Mouse (Mus musculus): Measurements from ENCODE around the gene Fnip2. TPM values are rescaled to one million over a fixed set of nuclear protein-coding genes. Genes with fewer than 3 reads are reported as not detected.

Fnip2 gene
- total RNA-seq, 1 experiment from 2014 or later: 19.8 TPM

Other genes starting within 250 kb of the Fnip2 start
- not detected in 2 replicates for gene Gm17359, start 231.1 kb downstream of the Fnip2 start, total RNA-seq (2017)
- 76.5 and 110 TPM in 2 replicates for gene Ppid, start 23.5 kb upstream of the Fnip2 start, total RNA-seq (2017)
- 1.4 and 3.9 TPM in 2 replicates for gene 4930579G24Rik, start 61.3 kb upstream of the Fnip2 start, total RNA-seq (2017)
- 42.9 and 46.4 TPM in 2 replicates for gene Etfdh, start 61.7 kb upstream of the Fnip2 start, total RNA-seq (2017)
- not detected in 2 replicates for gene Rxfp1, start 170.1 kb upstream of the Fnip2 start, total RNA-seq (2017)